ENCODE assay signal across 16 mouse cellular contexts in the genomic region with DNA sequence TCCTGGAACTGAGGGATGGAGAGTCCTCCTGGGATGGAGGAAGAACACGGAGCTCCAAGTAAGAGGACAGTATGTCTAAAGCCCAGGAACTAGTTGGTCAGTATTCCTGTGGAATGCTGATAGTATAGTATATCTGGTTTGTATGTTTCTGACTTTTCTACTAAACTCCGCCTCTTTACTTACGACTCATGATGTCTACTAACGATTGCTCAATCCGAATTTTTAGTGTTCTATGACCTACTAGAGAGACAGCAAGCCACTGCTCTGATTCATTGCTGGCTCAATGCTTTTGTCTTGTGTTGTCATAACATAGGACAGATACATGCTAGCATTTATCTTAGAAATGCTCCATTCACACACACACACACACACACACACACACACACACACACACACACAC. TPM values are rescaled to one million over a fixed set of nuclear protein-coding genes. Genes with fewer than 3 reads are reported as not detected.
DNase-seq lines count a peak whose midpoint lies in the region; ATAC-seq and TF ChIP-seq lines count a peak whose summit lies in the region.
"Had no signal": no experiment of that assay in that cellular context is flagged by ENCODE, and none has a peak within 500 bp of the region (broad histone marks: within the 10 kb centered on the region; RNA-seq: fewer than 3 reads in every experiment).

No protein-coding gene starts in this region.

- no peaks in the 10 kb centered on the region for H3K27me3 ChIP-seq in heart, embryonic 11.5 days (ENCODE audit: control insufficient read depth, insufficient read depth, low read length)
- no peaks in the 10 kb centered on the region for H3K27me3 ChIP-seq in kidney, postnatal 0 days (ENCODE audit: insufficient read depth, low read length)
- H3K27me3 ChIP-seq in myocyte (ENCODE audit: control insufficient read depth, insufficient read depth, insufficient read length), result no peaks in the 10 kb centered on the region
- H3K27me3 ChIP-seq: heart, embryonic 12.5 days; hindbrain, embryonic 15.5 days had no signal

- 77% methylated on average over 5 of the region's 5 CpGs for WGBS in heart, embryonic 11.5 days (ENCODE audit: insufficient replicate concordance)
- WGBS in kidney, postnatal 0 days, result 57% methylated on average over 5 of the region's 5 CpGs

- H3K4me1 ChIP-seq in heart, embryonic 11.5 days (ENCODE audit: control insufficient read depth, insufficient read depth, low read length), result peaks cover 16% of the 10 kb centered on the region
- H3K4me1 ChIP-seq in kidney, postnatal 0 days (replicated peaks; ENCODE audit: insufficient read depth, low read length), result no peaks in the 10 kb centered on the region

- no peak for ATAC-seq in heart, embryonic 11.5 days (replicated peaks; ENCODE audit: insufficient number of reproducible peaks, low FRiP score, low TSS enrichment)
- no peak for ATAC-seq in kidney, postnatal 0 days (replicated peaks; ENCODE audit: low FRiP score, low read depth)
- ATAC-seq: forebrain, embryonic 16.5 days had no signal

- TF ChIP-seq CTCF in kidney, postnatal 0 days (IDR thresholded peaks at IDR 0.05; ENCODE audit: low read depth), result no peak

- H3K36me3 ChIP-seq in heart, embryonic 11.5 days (ENCODE audit: control insufficient read depth, insufficient read depth, low read length), result no peaks in the 10 kb centered on the region
- H3K36me3 ChIP-seq in kidney, postnatal 0 days (ENCODE audit: insufficient read depth, low read length), result no peaks in the 10 kb centered on the region
- no peaks in the 10 kb centered on the region for H3K36me3 ChIP-seq in myocyte (ENCODE audit: control insufficient read depth, insufficient read depth)
- H3K36me3 ChIP-seq: G1E; heart, embryonic 12.5 days; hindbrain, embryonic 15.5 days; midbrain, embryonic 10.5 days had no signal

- no peak overlapping the region for H3K9ac ChIP-seq in heart, embryonic 11.5 days (ENCODE audit: low read depth, low read length)
- H3K9ac ChIP-seq in kidney, postnatal 0 days (ENCODE audit: low read depth, low read length), result 0 out of 2 replicates have a peak overlapping the region, but pooled peaks have one; percentile 24
- H3K9ac ChIP-seq: heart, embryonic 12.5 days; hindbrain, embryonic 15.5 days had no signal

- intact Hi-C loops in heart, postnatal 14 days (cut with DNase I), result loop anchor here (5.0 kb wide), 1 partner anchor 107 kb away; no protein-coding TSS in a partner anchor

- H3K4me2 ChIP-seq in heart, embryonic 11.5 days, result no peak overlapping the region
- no peak overlapping the region for H3K4me2 ChIP-seq in kidney, postnatal 0 days (ENCODE audit: low read length)
- peak overlapping the region; percentile 66 for H3K4me2 ChIP-seq in myocyte (ENCODE audit: low read depth)
- H3K4me2 ChIP-seq: heart, embryonic 12.5 days; hindbrain, embryonic 15.5 days had no signal

- H3K79me2 ChIP-seq in myocyte (ENCODE audit: control insufficient read depth, insufficient read depth), result peaks cover 59% of the 10 kb centered on the region

- no peak for TF ChIP-seq POLR2A in myocyte (IDR thresholded peaks at IDR 0.05; ENCODE audit: insufficient read length, low read depth)

- H3K9me3 ChIP-seq in heart, embryonic 11.5 days (replicated peaks; ENCODE audit: control insufficient read depth, low read length), result no peaks in the 10 kb centered on the region
- no peaks in the 10 kb centered on the region for H3K9me3 ChIP-seq in kidney, postnatal 0 days (replicated peaks; ENCODE audit: low read length)
- H3K9me3 ChIP-seq: heart, embryonic 12.5 days; hindbrain, embryonic 15.5 days; midbrain, embryonic 10.5 days had no signal

- no peak overlapping the region for H3ac ChIP-seq in myocyte (ENCODE audit: control insufficient read depth, insufficient read length)

- no peak overlapping the region for H3K4me3 ChIP-seq in heart, embryonic 11.5 days (ENCODE audit: low read depth, low read length)
- no peak overlapping the region for H3K4me3 ChIP-seq in kidney, postnatal 0 days (replicated peaks; ENCODE audit: low read depth, low read length)
- H3K4me3 ChIP-seq in myocyte, result no peak overlapping the region
- H3K4me3 ChIP-seq: erythroblast, embryonic 14.5 days; heart, embryonic 12.5 days; hindbrain, embryonic 15.5 days; midbrain, embryonic 10.5 days had no signal

- peak overlapping the region; percentile 22; the same call in 1 of the 2 replicates for H3K27ac ChIP-seq in heart, embryonic 11.5 days (ENCODE audit: low read depth, low read length)
- H3K27ac ChIP-seq in kidney, postnatal 0 days, result peak overlapping the region; percentile 25; the same call in 1 of the 2 replicates
- H3K27ac ChIP-seq: hindbrain, embryonic 15.5 days; midbrain, embryonic 10.5 days had no signal

- no peak for DNase-seq in heart, postnatal 14 days
- DNase-seq in kidney, postnatal 0 days (ENCODE audit: low spot score), result no peak
- DNase-seq in kidney, postnatal 14 days, result no peak
- DNase-seq in Muller cell, postnatal 12 days (ENCODE audit: inconsistent ontology term), result peak; percentile 75
- no peak for DNase-seq in urinary bladder, postnatal 14 days (ENCODE audit: low spot score)
- DNase-seq in left cerebral cortex, adult 9 months (ENCODE audit: low spot score in 2 of 2), result no peak
- DNase-seq: right cerebral cortex, adult 18-20 months; thymus, postnatal 36 days had no signal

TF ChIP-seq in myocyte, 11 proteins besides CTCF, POLR2A, EP300 and RAD21:
- TF ChIP-seq CEBPB (IDR thresholded peaks at IDR 0.05; ENCODE audit: insufficient read depth, poor library complexity, severe bottlenecking) (peak; percentile 94), TCF3 (IDR thresholded peaks at IDR 0.05; ENCODE audit: insufficient read length, low read depth) (no peak)
TF ChIP-seq in myocyte: peak in this region for 1.

RNA-seq across cellular contexts. Expression of a gene that starts 24.7 kb away (rescaled TPM):
- 25.9 and 30.8 TPM in 2 replicates for polyA plus RNA-seq in heart, embryonic 11.5 days (2014; fragmentation: Nextera tagmentation; extraction: Ambion mirVana)
- total RNA-seq in heart, postnatal 14 days (2021), result 1 to 10 TPM; 4.6 to 6.2 TPM
- 11.5 and 12.3 TPM in 2 replicates for polyA plus RNA-seq in kidney, postnatal 0 days (2015; fragmentation: Nextera tagmentation; extraction: Ambion mirVana)
- 19.8 TPM for polyA plus RNA-seq in myocyte (2012; fragmentation: generic; extraction: Trizol)
- polyA plus RNA-seq: erythroblast, embryonic 14.5 days; G1E had no signal
